Mouse (Mus musculus): ENCODE results near the gene Ppp6r3.
"Not testable (repeated sequence)": the region's sequence is repeated elsewhere in the genome, so short reads cannot be mapped to it uniquely, and the experiment has no call there.

The Ppp6r3 gene

GRCm38 (mm10) chr19:3576451-3577264 is 1.1 kb upstream of the Ppp6r3 start:
- no peak for DNase-seq (ENCODE audit: low spot score in 2 of 2)

DNA sequence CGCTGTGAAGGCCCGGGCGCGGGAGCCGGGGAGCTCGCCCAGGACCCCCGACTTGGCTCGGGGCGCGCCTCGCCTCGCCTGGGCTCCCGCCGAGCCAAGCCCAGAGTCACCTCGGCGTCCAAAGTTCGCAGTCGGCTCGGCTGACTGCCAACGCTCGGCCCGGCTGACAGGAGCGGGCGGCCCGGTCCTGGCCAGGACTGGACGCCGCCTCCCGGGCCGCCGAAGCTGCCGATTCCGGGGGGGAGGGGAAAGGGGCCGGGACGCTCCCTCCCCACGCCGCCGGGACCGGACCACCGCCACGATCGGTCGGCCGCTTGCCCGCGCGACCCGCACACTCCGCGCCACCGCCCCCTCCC is 295 bp downstream of the Ppp6r3 start:
- no peak for DNase-seq (ENCODE audit: low spot score in 2 of 2)

DNA sequence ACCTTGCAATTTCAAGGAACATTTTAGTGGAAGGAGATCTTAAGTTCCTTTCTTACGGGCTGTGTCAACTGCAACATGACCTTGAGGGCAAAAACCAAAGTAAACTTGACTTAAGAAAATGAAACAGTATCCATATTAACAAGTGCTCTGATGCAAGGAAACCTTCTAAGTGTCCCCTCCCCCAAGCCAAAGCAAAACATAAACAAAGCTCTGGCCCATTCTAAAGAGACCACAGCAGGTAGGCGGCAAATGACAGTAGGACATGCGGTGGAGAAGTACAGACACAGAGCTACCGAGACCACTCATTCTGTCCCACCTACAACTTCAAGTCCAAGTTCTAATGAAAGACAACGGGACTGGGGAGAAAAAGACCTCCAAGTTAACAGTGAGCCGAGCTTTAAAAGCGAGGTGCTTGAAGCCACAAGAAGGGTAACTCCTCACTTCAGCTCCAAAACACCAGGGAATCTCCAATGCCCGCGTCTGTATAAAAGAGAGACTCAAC is 905 bp downstream of the Ppp6r3 start:
- DNase-seq (ENCODE audit: low spot score in 2 of 2), result no peak

- no peak for DNase-seq (ENCODE audit: low spot score in 2 of 2)
Measured at GRCm38 (mm10) chr19:3564309-3564708, 11.2 kb downstream of the Ppp6r3 start.

DNA sequence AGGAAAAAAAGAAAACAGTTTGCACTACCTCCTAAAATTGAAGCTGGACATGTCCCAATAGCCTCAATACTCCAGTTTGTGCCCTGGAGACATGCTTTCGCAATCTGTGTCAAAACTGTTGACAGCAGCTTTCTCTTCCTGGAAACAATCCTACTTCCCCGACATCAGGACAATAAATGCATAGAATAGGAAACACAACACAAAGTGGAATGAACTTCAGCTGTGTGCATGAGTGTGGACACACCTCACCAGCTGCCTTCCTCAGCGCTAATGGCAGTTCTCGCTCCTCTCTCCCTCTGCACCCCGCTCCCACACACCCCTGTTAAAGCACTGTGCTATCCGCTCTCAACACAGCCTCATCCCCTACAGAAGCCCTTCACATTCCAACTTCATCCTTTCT is 12.8 kb downstream of the Ppp6r3 start:
- no peak for DNase-seq (ENCODE audit: low spot score in 2 of 2)

DNA sequence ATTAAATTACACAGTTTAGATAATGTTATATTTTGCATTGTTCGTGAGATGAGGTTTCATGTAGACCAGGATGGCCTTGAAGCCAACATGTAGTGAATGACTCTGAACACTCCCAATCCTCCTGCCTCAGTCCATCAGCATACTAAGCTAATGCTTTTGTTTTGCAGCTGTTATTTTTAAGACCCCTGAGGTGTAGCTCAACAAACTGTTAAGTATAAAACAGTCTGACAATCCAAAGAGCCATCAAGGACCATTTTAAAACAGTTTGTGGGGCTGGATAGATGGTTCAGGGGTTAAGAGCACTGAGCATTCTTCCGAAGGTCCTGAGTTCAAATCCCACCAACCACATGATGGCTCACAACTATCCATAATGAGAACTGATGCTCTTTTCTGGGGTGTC is 13.3 kb downstream of the Ppp6r3 start:
- DNase-seq (ENCODE audit: low spot score in 2 of 2), result no peak

- no peak for DNase-seq (ENCODE audit: low spot score in 2 of 2)
Measured at GRCm38 (mm10) chr19:3556169-3556827, 19.3 kb downstream of the Ppp6r3 start.

DNA sequence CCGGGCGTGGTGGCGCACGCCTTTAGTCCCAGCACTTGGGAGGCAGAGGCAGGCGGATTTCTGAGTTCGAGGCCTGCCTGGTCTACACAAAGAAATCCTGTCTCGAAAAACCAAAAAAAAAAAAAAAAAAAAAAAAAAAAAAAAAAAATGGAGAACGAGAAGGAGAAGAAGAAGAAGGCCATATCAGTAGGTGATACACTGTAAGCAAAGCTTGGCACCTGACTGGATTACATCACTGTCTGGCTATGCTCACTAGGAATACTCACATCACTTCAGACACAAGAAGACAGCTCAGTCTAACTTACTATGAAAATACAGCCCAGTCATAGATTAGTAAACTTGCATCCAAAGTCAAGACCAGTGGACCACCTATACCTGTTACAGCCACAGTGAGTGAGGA is 20.8 kb downstream of the Ppp6r3 start:
- DNase-seq (ENCODE audit: low spot score in 2 of 2), result no peak

DNA sequence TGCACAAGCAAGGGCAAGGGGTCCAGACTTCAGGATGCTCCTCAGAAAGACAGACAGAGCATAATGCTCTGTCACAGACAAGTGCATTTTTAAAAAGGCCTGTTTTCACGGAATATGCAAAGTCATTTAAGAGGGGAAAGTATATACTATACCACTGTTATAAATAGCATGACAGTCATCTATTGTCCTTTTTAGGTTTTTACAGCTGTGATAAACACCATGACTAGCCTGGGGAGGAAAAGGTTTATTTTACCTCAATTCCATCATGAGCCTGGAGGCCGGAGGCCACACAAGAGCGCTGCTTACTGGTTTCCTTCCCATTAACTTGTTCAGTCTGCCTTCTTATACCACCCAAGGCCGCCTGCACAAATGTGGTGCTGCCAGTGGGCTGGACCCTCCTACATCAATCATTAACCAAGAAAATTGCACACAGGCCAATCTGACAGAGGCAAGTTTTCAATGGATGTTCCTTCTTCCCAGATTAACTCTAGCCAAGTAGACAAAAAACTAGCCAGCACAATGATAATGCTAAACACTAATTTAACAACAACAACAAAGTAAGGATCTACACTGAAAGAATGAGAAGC is 23.9 kb downstream of the Ppp6r3 start:
- no peak for DNase-seq (ENCODE audit: low spot score in 2 of 2)

GRCm38 (mm10) chr19:3550101-3550500 is 25.4 kb downstream of the Ppp6r3 start:
- no peak for DNase-seq (ENCODE audit: low spot score in 2 of 2)

- no peak for DNase-seq (ENCODE audit: low spot score in 2 of 2)
Measured at GRCm38 (mm10) chr19:3549263-3549662, 26.3 kb downstream of the Ppp6r3 start.

GRCm38 (mm10) chr19:3548311-3548710 is 27.2 kb downstream of the Ppp6r3 start:
- no peak for DNase-seq (ENCODE audit: low spot score in 2 of 2)

DNA sequence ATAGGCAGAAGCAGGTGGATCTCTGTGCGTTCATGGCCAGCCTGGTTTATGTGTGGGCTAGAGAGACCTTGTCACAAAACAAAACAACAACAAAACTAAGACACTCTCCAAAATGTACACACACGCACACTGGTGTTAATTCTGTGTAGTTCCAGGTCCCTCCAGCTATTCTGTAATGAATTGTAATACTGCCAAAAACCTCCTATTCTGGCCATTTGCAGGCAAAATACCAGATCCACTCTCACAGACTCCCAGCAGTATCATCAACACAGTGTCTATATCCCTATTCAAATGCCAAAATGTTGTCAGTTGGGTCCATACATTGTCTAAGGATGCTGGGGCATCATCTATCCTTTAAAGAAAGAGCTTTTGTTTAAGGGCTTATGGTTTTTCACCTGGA is 30.6 kb downstream of the Ppp6r3 start:
- no peak for DNase-seq (ENCODE audit: low spot score in 2 of 2)

GRCm38 (mm10) chr19:3542591-3542990 is 33.0 kb downstream of the Ppp6r3 start:
- no peak for DNase-seq (ENCODE audit: low spot score in 2 of 2)

DNA sequence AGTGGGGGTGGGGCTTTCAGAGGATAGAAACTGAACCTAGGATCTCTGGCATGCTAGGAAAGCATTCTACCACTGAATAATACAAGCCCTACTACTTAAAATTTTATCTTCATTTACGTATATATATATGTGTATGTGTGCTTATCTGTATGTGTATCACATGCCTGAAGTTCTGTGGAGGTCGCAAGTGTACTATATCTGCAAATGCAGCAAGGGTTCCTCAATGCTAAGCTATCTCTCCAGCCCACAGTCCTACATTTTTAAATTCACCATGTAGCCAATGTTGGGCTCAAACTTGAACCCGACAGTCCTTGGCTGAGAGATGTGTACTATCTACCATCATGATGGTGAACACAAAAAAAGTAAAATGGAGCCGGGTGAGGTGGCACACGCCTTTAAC is 34.6 kb downstream of the Ppp6r3 start:
- no peak for DNase-seq (ENCODE audit: low spot score in 2 of 2)

- no peak for DNase-seq (ENCODE audit: low spot score in 2 of 2)
Measured at GRCm38 (mm10) chr19:3540254-3540653, 35.3 kb downstream of the Ppp6r3 start.

GRCm38 (mm10) chr19:3539456-3539855 is 36.1 kb downstream of the Ppp6r3 start:
- DNase-seq (ENCODE audit: low spot score in 2 of 2), result no peak

DNA sequence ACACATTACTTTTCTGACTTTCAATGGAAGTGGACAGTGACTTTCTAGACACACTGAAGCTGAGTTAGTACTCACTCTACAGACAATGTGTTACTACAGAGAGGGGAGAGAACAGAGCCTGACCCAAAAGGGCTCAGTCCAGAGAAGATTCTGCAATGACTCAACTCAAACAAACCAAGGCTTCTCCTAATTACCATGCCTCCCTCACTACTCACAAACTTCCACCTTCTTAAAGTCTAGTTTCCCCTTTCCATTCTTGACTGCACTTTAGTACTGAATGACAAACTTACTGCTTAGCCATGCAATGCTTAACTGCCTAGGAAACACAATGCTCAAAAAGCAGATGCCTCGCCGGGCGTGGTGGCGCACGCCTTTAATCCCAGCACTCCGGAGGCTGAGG is 37.9 kb downstream of the Ppp6r3 start:
- no peak for DNase-seq (ENCODE audit: low spot score in 2 of 2)

- DNase-seq (ENCODE audit: low spot score in 2 of 2), result no peak
Measured at GRCm38 (mm10) chr19:3534945-3535344, 40.6 kb downstream of the Ppp6r3 start.

- DNase-seq (ENCODE audit: low spot score in 2 of 2), result not testable (repeated sequence)
Measured at GRCm38 (mm10) chr19:3533266-3533966, 42.1 kb downstream of the Ppp6r3 start.

DNA sequence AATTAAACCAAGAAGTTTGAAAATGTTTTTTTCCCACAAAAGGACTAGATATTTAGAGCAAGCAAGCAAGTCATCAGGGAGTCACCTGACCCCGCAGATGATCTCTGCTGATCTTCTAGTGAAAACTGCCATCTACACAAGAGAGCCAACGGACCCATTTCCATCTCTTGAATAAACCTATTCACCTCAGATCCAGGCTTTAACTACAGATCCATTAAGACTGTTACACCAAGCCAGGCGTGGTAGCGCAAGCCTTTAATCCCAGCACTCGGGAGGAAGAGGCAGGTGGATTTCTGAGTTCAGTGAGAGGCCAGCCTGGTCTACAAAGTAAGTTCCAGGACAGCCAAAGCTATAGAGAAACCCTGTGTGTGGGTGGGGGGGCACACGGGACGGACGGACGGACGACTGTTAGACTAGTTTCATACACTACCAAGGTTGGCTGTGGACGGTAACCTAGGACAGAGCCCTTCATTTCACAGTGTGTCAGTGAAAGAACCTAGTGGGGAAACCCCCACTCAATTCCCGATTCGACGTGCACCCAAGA is 42.8 kb downstream of the Ppp6r3 start:
- DNase-seq (ENCODE audit: low spot score in 2 of 2), result no peak

GRCm38 (mm10) chr19:3529781-3530180 is 45.8 kb downstream of the Ppp6r3 start:
- no peak for DNase-seq (ENCODE audit: low spot score in 2 of 2)

All from spleen, postnatal 10 days (tissue).